Mouse (Mus musculus) splenic B cell, adult 2 months (primary cell): Measurements from ENCODE around the gene Cep41.
A peak's percentile ranks its signal among the peaks of the same experiment; 100 is the strongest.

Source experiments
- DNase-seq: peaks from one replicate; pipeline ENCODE4 v3.0.0-alpha.2; 2011; ENCODE audit warnings: low read depth, low spot score
- H3K27me3 ChIP-seq: 2 replicates; pipeline ENCODE4 v1.6.1; 2012; ENCODE audit warnings: mild to moderate bottlenecking, low read length, moderate library complexity, mixed read lengths; ENCODE audit not compliant: control insufficient read depth, poor library complexity, insufficient read depth, severe bottlenecking
- H3K36me3 ChIP-seq: 2 replicates; pipeline ENCODE4 v1.6.1; 2012; ENCODE audit warnings: mild to moderate bottlenecking, low read length, moderate library complexity, mixed read lengths; ENCODE audit not compliant: control insufficient read depth, poor library complexity, insufficient read depth, severe bottlenecking

Cep41 gene

GRCm38 (mm10) chr6:30693350-30693991 is at the start of gene Cep41:
Gene Cep41, minus strand, starts transcription at chr6:30693749.
- no peaks in the 10 kb centered on the region for H3K36me3 ChIP-seq
- DNase-seq = peak; percentile 94
- no peaks in the 10 kb centered on the region for H3K27me3 ChIP-seq

GRCm38 (mm10) chr6:30739177-30739747 is 45.7 kb upstream of the Cep41 start:
- H3K36me3 ChIP-seq = no peaks in the 10 kb centered on the region
- peak; percentile 14 for DNase-seq
- H3K27me3 ChIP-seq = peaks cover 2% of the 10 kb centered on the region

GRCm38 (mm10) chr6:30738464-30739006 is 45.0 kb upstream of the Cep41 start:
- Histone ChIP-seq H3K36me3 (no peaks in the 10 kb centered on the region), H3K27me3 (peaks cover 2% of the 10 kb centered on the region)
- peak; percentile 5 for DNase-seq

- Histone ChIP-seq H3K36me3 (no peaks in the 10 kb centered on the region), H3K27me3 (peaks cover 2% of the 10 kb centered on the region)
- peak; percentile 32 for DNase-seq
Observed at GRCm38 (mm10) chr6:30737548-30738463, 44.3 kb upstream of the Cep41 start.

GRCm38 (mm10) chr6:30736864-30737547 is 43.5 kb upstream of the Cep41 start:
- Histone ChIP-seq H3K27me3 (peaks cover 2% of the 10 kb centered on the region), H3K36me3 (no peaks in the 10 kb centered on the region)
- peak; percentile 24 for DNase-seq

- peaks cover 2% of the 10 kb centered on the region for H3K27me3 ChIP-seq
- DNase-seq = no peak
- H3K36me3 ChIP-seq = no peaks in the 10 kb centered on the region
Observed at GRCm38 (mm10) chr6:30736372-30736762, 42.8 kb upstream of the Cep41 start.

- no peaks in the 10 kb centered on the region for H3K36me3 ChIP-seq
- peaks cover 2% of the 10 kb centered on the region for H3K27me3 ChIP-seq
- peak; percentile 3 for DNase-seq
Observed at GRCm38 (mm10) chr6:30735728-30736371, 42.3 kb upstream of the Cep41 start.

- Histone ChIP-seq H3K27me3 (peaks cover 2% of the 10 kb centered on the region), H3K36me3 (no peaks in the 10 kb centered on the region)
- DNase-seq = peak; percentile 26
Observed at GRCm38 (mm10) chr6:30734988-30735727, 41.6 kb upstream of the Cep41 start.

- Histone ChIP-seq H3K27me3 (no peaks in the 10 kb centered on the region; the same call in 1 of the 2 replicates), H3K36me3 (no peaks in the 10 kb centered on the region)
- no peak for DNase-seq
Observed at GRCm38 (mm10) chr6:30734465-30734864, 40.9 kb upstream of the Cep41 start.

- no peak for DNase-seq
- H3K36me3 ChIP-seq = no peaks in the 10 kb centered on the region
- no peaks in the 10 kb centered on the region; the same call in 1 of the 2 replicates for H3K27me3 ChIP-seq
Observed at GRCm38 (mm10) chr6:30732571-30733130, 39.1 kb upstream of the Cep41 start.

- H3K27me3 ChIP-seq = no peaks in the 10 kb centered on the region; the same call in 1 of the 2 replicates
- H3K36me3 ChIP-seq = no peaks in the 10 kb centered on the region
- DNase-seq = no peak
Observed at GRCm38 (mm10) chr6:30730301-30730971, 36.9 kb upstream of the Cep41 start.

- no peaks in the 10 kb centered on the region for H3K27me3 ChIP-seq
- DNase-seq = no peak
- no peaks in the 10 kb centered on the region for H3K36me3 ChIP-seq
Observed at GRCm38 (mm10) chr6:30723331-30723730, 29.8 kb upstream of the Cep41 start, which contains the start of gene Mest. Gene Mest, plus strand, starts transcription at chr6:30723547.
